Mouse (Mus musculus) stomach, adult 2 months (tissue): ENCODE measurements around the gene Ecd. TPM values are rescaled to one million over a fixed set of nuclear protein-coding genes. Genes with fewer than 3 reads are reported as not detected.

Experiments
- polyA plus RNA-seq: library from polyadenylated mRNA; depleted of rRNA; stranded (reverse); fragments of >200 nt; gene quantifications from 2 replicates; pipeline ENCODE4 v1.2.3, GENCODE M21; 2012; rRNA removed

Gene Ecd
- polyA plus RNA-seq = 4.6 and 5.2 TPM in 2 replicates

GRCm38 (mm10) chr14:20347991-20348541 lies at the start of gene Ecd, which contains the start of gene Fam149b:
Gene Ecd, minus strand, starts transcription at chr14:20348121.
Gene Fam149b, plus strand, starts transcription at chr14:20348162.

GRCm38 (mm10) chr14:20393205-20393913 lies 45.4 kb upstream of the Ecd start, which contains the start of gene Mrps16:
Gene Mrps16, minus strand, starts transcription at chr14:20393634.

GRCm38 (mm10) chr14:20388441-20389129 lies 40.7 kb upstream of the Ecd start, which contains the start of gene Dnajc9:
Gene Dnajc9, minus strand, starts transcription at chr14:20388910.

GRCm38 (mm10) chr14:20294117-20294892 lies 53.6 kb downstream of the Ecd start, which contains the start of gene Nudt13:
Gene Nudt13, plus strand, starts transcription at chr14:20294697.

Other genes with a start within 250 kb of the Ecd start
- gene Saysd1, start 209.6 kb downstream of the Ecd start, polyA plus RNA-seq = 3.7 and 5.8 TPM in 2 replicates
- 5.2 and 5.4 TPM in 2 replicates for gene Kcnk5, start 166.3 kb downstream of the Ecd start, polyA plus RNA-seq
- 4.8 and 7.1 TPM in 2 replicates for gene Kcnk16, start 78.9 kb downstream of the Ecd start, polyA plus RNA-seq
- gene Nudt13, start 53.4 kb downstream of the Ecd start, polyA plus RNA-seq = 5.1 and 6.1 TPM in 2 replicates
- 5.1 and 7.6 TPM in 2 replicates for gene Fam149b, start within 50 bp of the Ecd start, polyA plus RNA-seq
- gene Dnajc9, start 40.8 kb upstream of the Ecd start, polyA plus RNA-seq = 5.8 and 8.3 TPM in 2 replicates
- gene Mrps16, start 45.5 kb upstream of the Ecd start, polyA plus RNA-seq = 18.7 and 32.5 TPM in 2 replicates
- gene Cfap70, start 104.1 kb upstream of the Ecd start, polyA plus RNA-seq = not detected in 2 replicates
- gene Anxa7, start 132.0 kb upstream of the Ecd start, polyA plus RNA-seq = 67.7 and 69.2 TPM in 2 replicates
- 0.05 and 0.18 TPM in 2 replicates for gene Mss51, start 148.8 kb upstream of the Ecd start, polyA plus RNA-seq
- 0.71 and 1.4 TPM in 2 replicates for gene Ppp3cb, start 198.5 kb upstream of the Ecd start, polyA plus RNA-seq